Mouse (Mus musculus) CH12.LX (cell line): ENCODE data around the gene Krtdap.

Experiments used
- BHLHE40 ChIP-seq: IDR thresholded peaks from 2 replicates; pipeline ENCODE4 v1.6.1; 2011; ENCODE audit warnings: mild to moderate bottlenecking, low read depth, low read length, improper control_type of control experiment
- CHD1 ChIP-seq: IDR thresholded peaks from 2 replicates; pipeline ENCODE4 v1.6.1; 2012; ENCODE audit warnings: low read depth, low read length, improper control_type of control experiment, inconsistent platforms
- CTCF ChIP-seq, 2 experiments: IDR thresholded peaks in 1 of 2; conservative IDR thresholded peaks in 1 of 2; 2 replicates each; pipeline ENCODE4 v1.5.1; 2011 to 2012; ENCODE audit warnings: low read depth in 2 of 2, low read length in 2 of 2, improper control_type of control experiment in 1 of 2, inconsistent platforms in 1 of 2, mild to moderate bottlenecking in 1 of 2, moderate library complexity in 1 of 2
- ELF1 ChIP-seq: IDR thresholded peaks from 2 replicates; pipeline ENCODE4 v1.6.1; 2014; ENCODE audit warnings: low read depth, mild to moderate bottlenecking, inconsistent platforms, low read length, improper control_type of control experiment
- ETS1 ChIP-seq: conservative IDR thresholded peaks from 2 replicates; pipeline ENCODE4 v1.6.1; 2012; ENCODE audit warnings: low read depth, mild to moderate bottlenecking, inconsistent platforms, low read length, improper control_type of control experiment, moderate library complexity
- GABPA ChIP-seq: IDR thresholded peaks from 2 replicates; pipeline ENCODE4 v1.6.1; 2012; ENCODE audit warnings: low read depth, low read length, improper control_type of control experiment, inconsistent platforms; ENCODE audit not compliant: insufficient replicate concordance
- JUN ChIP-seq: IDR thresholded peaks from 2 replicates; pipeline ENCODE4 v1.6.1; 2011; ENCODE audit warnings: low read depth, mild to moderate bottlenecking, low read length, improper control_type of control experiment, moderate library complexity; ENCODE audit not compliant: insufficient read depth
- MAX ChIP-seq: IDR thresholded peaks from 2 replicates; pipeline ENCODE4 v1.6.1; 2011; ENCODE audit warnings: low read length, improper control_type of control experiment
- MAZ ChIP-seq: IDR thresholded peaks from 2 replicates; pipeline ENCODE4 v1.6.1; 2012; ENCODE audit warnings: low read depth, mild to moderate bottlenecking, inconsistent platforms, low read length, improper control_type of control experiment, moderate library complexity
- POLR2A ChIP-seq: IDR thresholded peaks from 2 replicates; pipeline ENCODE4 v1.6.1; 2011; ENCODE audit warnings: low read depth, mild to moderate bottlenecking, improper control_type of control experiment, low read length
- POLR2AphosphoS2 ChIP-seq: IDR thresholded peaks from 2 replicates; pipeline ENCODE4 v1.6.1; 2011; ENCODE audit warnings: low read depth, low read length, improper control_type of control experiment
- RAD21 ChIP-seq: IDR thresholded peaks from 2 replicates; pipeline ENCODE4 v1.6.1; 2011; ENCODE audit warnings: low read depth, mild to moderate bottlenecking, low read length, improper control_type of control experiment, moderate library complexity
- UBTF ChIP-seq: IDR thresholded peaks from 2 replicates; pipeline ENCODE4 v1.6.1; 2012; ENCODE audit warnings: low read depth, mild to moderate bottlenecking, inconsistent platforms, low read length, improper control_type of control experiment, moderate library complexity

DNA sequence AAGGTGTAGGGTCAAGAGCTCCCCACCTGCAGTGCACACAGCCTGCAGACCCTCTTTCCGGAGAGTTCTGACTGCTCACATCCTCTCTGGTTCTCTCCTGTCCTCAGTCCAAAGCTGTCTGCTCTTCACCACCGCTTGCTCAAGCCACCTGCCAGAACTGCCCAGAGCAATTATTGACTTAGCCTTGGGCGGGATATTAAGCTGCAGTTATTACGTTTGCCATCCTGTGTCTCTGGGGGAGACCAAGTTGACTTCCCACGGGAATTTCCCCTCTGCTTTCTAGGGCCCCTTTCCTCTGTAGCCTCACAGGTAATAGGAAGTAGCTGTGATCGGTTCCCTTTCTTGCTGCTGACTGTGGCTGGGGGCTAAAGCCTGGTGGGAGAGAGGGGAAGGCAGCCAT is 32.4 kb downstream of the Krtdap start:
- TF ChIP-seq POLR2A (no peak), CTCF (conservative IDR thresholded peaks at IDR 0.05 in 1 of 2, IDR thresholded peaks at IDR 0.05 in 1 of 2; ENCODE audit: low read depth in 2 of 2, low read length in 2 of 2) (no peak), POLR2AphosphoS2 (no peak), BHLHE40 (no peak), MAZ (no peak), ELF1 (no peak), MAX (no peak), GABPA (no peak), RAD21 (no peak), CHD1 (no peak), JUN (no peak), UBTF (no peak), ETS1 (no peak)
